Mouse (Mus musculus) liver, embryonic 16.5 days (tissue): Measurements from ENCODE around the gene Mcidas. TPM values are rescaled to one million over a fixed set of nuclear protein-coding genes. Genes with fewer than 3 reads are reported as not detected.

ENCODE experiments used
- ATAC-seq: fragments of 200-750 bp; cut with Nextera tagmentation; 2 replicates; pipeline ENCODE4 v1.8.0; 2017; ENCODE audit warnings: low read depth, mild to moderate bottlenecking, moderate number of reproducible peaks, moderate library complexity
- H3K27ac ChIP-seq: fragments of 300-500 bp; sonication (generic); 2 replicates; pipeline ENCODE4 v1.5.1; 2014; ENCODE audit warnings: mild to moderate bottlenecking, low read length
- H3K27me3 ChIP-seq: fragments of 300-500 bp; sonication (generic); 2 replicates; pipeline ENCODE4 v1.6.1; 2014; ENCODE audit warnings: low read depth, low read length, mixed read lengths; ENCODE audit not compliant: control insufficient read depth, insufficient read depth
- H3K36me3 ChIP-seq: fragments of 300-500 bp; sonication (generic); 2 replicates; pipeline ENCODE4 v1.6.1; 2014; ENCODE audit warnings: mild to moderate bottlenecking; ENCODE audit not compliant: control insufficient read depth, insufficient read depth
- H3K4me1 ChIP-seq: fragments of 300-500 bp; sonication (generic); 2 replicates; pipeline ENCODE4 v1.6.1; 2014; ENCODE audit warnings: low read depth, low read length, mixed read lengths; ENCODE audit not compliant: control insufficient read depth
- H3K4me2 ChIP-seq: fragments of 300-500 bp; sonication (generic); 2 replicates; pipeline ENCODE4 v1.6.1; 2014; ENCODE audit warnings: low read depth, low read length, mixed read lengths
- H3K4me3 ChIP-seq: fragments of 300-500 bp; sonication (generic); 2 replicates; pipeline ENCODE4 v1.5.1; 2014; ENCODE audit warnings: low read depth, mild to moderate bottlenecking, low read length
- H3K9ac ChIP-seq: fragments of 300-500 bp; sonication (generic); 2 replicates; pipeline ENCODE4 v1.6.1; 2014; ENCODE audit warnings: low read depth, low read length
- H3K9me3 ChIP-seq: fragments of 300-500 bp; sonication (generic); replicated peaks from 2 replicates; pipeline ENCODE4 v1.6.1; 2016; ENCODE audit warnings: low read length; ENCODE audit not compliant: control insufficient read depth
- WGBS: fragments of 180-500 bp; shearing (Covaris S2); extraction: QIAGEN DNeasy Blood & Tissue Kit; methylation state at CpG from one replicate; pipeline ENCODE4 v1.1.7; 2014; ENCODE audit not compliant: insufficient replicate concordance; 5-methylcytosine and 5-hydroxymethylcytosine counted together
- microRNA counts: library from miRNA; unstranded; fragments of <30 nt; microRNA quantifications from one replicate; lab custom pipeline; 2016
- microRNA-seq: library from miRNA; unstranded; fragments of <30 nt; microRNA quantifications from one replicate; pipeline ENCODE4, GENCODE M21; 2016
- polyA plus RNA-seq: library from polyadenylated mRNA; unstranded; fragments of >200 nt; fragmentation: Nextera tagmentation; extraction: Ambion mirVana; gene quantifications from 2 replicates; pipeline ENCODE4 v1.2.1, GENCODE M21; 2015

Gene Mcidas
- polyA plus RNA-seq, 1 experiment from 2014 or later, result not detected

GRCm38 (mm10) chr13:113046211-113046883 lies 52.7 kb downstream of the Mcidas start, which contains the start of gene Gpx8:
Gpx8 (minus strand) TSS chr13:113046410.
- peak within 1 kb of the TSS; percentile 7 for H3K4me3 ChIP-seq
- H3K27ac ChIP-seq, result no peak within 1 kb of the TSS
- H3K4me1 ChIP-seq, result no peaks in the 10 kb centered on the region
- no peak for ATAC-seq
- no peaks in the 10 kb centered on the region for H3K9me3 ChIP-seq
- H3K4me2 ChIP-seq, result no peak within 1 kb of the TSS
- H3K9ac ChIP-seq, result no peak within 1 kb of the TSS
- no peaks in the 10 kb centered on the region for H3K36me3 ChIP-seq
- peaks cover 4% of the 10 kb centered on the region for H3K27me3 ChIP-seq
- 5% methylated on average over 21 of the region's 21 CpGs for WGBS

GRCm38 (mm10) chr13:113047018-113047417 lies 53.4 kb downstream of the Mcidas start:
- H3K9ac ChIP-seq, result no peak overlapping the region
- no peak for ATAC-seq
- H3K4me3 ChIP-seq, result no peak overlapping the region
- H3K36me3 ChIP-seq, result no peaks in the 10 kb centered on the region
- no peaks in the 10 kb centered on the region for H3K9me3 ChIP-seq
- no peak overlapping the region for H3K4me2 ChIP-seq
- no peak overlapping the region for H3K27ac ChIP-seq
- H3K4me1 ChIP-seq, result no peaks in the 10 kb centered on the region
- peaks cover 4% of the 10 kb centered on the region for H3K27me3 ChIP-seq

- Histone ChIP-seq H3K27ac (no peak overlapping the region), H3K36me3 (no peaks in the 10 kb centered on the region), H3K27me3 (peaks cover 4% of the 10 kb centered on the region), H3K4me3 (no peak overlapping the region), H3K4me1 (no peaks in the 10 kb centered on the region), H3K4me2 (no peak overlapping the region), H3K9ac (no peak overlapping the region), H3K9me3 (no peaks in the 10 kb centered on the region)
- WGBS, result 57% methylated on average over 3 of the region's 3 CpGs
- no peak for ATAC-seq
Measured at GRCm38 (mm10) chr13:113047647-113048046, 54.0 kb downstream of the Mcidas start.

MicroRNAs encoded within 50 kb of the gene (microRNA counts, 519-probe panel; counts per million panel counts)
- microRNA mmu-miR-449a (lab: Ali Mortazavi, UCI), result 2,315 counts per million, percentile 50 among the panel's probes with 10 or more counts
- microRNA mmu-miR-449b (lab: Ali Mortazavi, UCI), result 1,606 counts per million, percentile 15 among the panel's probes with 10 or more counts
- microRNA mmu-miR-449c (lab: Ali Mortazavi, UCI), result 60.7 counts per million

Small RNA genes lying within 50 kb of the gene (microRNA-seq; reads per million reads assigned to microRNA genes)
- gene Mir449a, result 184 reads per million, percentile 60 among the genes with 10 or more reads in this experiment
- gene Mir449b, result not detected
- not detected for gene Mir449c

Other genes starting within 250 kb of the Mcidas start
- gene Plpp1, start 193.1 kb upstream of the Mcidas start, polyA plus RNA-seq, result 42.6 and 44.4 TPM in 2 replicates
- 29.5 and 31.9 TPM in 2 replicates for gene Mtrex, start 66.4 kb upstream of the Mcidas start, polyA plus RNA-seq
- 4.2 and 4.9 TPM in 2 replicates for gene Dhx29, start 66.4 kb upstream of the Mcidas start, polyA plus RNA-seq
- gene Ccno, start 6.0 kb upstream of the Mcidas start, polyA plus RNA-seq, result 0.19 and 0.34 TPM in 2 replicates
- gene Cdc20b, start 41.3 kb downstream of the Mcidas start, polyA plus RNA-seq, result not detected in 2 replicates
- 4.4 and 6.3 TPM in 2 replicates for gene Gpx8, start 52.6 kb downstream of the Mcidas start, polyA plus RNA-seq
- 3.4 and 5.7 TPM in 2 replicates for gene Gzma, start 107.1 kb downstream of the Mcidas start, polyA plus RNA-seq
- 0.35 and 0.55 TPM in 2 replicates for gene Esm1, start 215.8 kb downstream of the Mcidas start, polyA plus RNA-seq
- not detected in 2 replicates for gene Gzmk, start 232.1 kb downstream of the Mcidas start, polyA plus RNA-seq